Mouse (Mus musculus): ENCODE results near the gene Fam221b.
A peak's percentile ranks its signal among the peaks of the same experiment; 100 is the strongest.

Gene Fam221b

DNA sequence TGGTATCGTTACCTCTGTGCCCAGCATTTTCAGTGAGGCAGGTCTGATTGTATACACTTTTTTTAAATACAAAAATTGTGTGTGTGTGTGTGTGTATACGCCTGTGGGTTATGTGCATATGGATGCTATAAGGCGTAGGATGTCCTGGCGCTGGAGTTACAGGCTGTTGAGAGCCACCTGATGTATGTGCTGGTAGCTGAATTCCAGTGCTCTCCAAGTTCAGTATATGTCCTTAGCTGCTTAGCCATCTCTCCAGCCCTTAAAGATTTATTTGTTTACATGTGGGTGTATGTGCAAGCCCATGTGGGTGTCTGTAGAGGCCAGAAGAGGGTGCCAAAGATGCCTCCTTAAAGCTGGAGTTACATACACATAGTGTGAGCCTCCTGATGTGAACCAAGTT is 11.8 kb downstream of the Fam221b start:
- peak; percentile 16 for DNase-seq (ENCODE audit: low read depth, low spot score)

DNA sequence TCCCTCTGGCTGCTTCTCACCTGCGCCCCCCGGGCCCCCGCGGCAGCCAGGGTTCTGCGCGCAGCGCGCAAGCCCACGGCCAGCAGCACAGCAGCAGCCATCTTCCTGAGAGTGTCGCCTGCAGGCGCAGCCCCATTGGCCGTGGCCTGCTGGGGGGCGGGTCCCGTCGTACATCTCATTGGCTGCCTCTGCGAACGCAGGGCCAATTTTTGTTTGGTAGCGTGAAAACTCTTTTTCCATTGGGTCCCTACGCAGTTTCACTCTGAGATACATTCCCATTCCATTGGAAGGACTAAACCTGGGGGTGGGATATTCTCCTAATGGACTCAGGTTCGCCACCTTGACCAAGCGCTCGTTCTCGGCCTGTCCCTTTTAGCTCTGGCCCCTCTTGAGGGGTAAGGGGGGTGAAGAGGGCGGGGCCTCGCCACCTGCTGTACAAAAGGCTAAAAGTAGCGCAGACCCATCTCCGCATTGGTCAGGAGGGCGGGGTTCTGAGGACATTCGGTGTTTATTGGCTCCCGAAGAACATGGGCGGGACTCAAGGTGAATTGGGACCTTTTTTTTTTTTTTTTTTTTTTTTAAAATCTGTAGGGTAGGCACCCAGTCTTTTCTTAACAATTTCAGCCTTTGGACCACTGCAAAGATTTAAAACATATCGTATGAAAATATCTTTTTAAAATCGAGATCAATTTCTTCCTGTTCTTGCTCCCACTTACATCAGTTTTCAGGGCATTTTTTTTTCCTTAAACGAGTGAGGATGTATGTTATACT is 12.4 kb downstream of the Fam221b start, which contains the start of gene Hint2:
TSS of gene Hint2 (minus strand) at position 128 of the 771 bp plus-strand sequence.
- peak; percentile 97 for DNase-seq (ENCODE audit: low read depth, low spot score)

DNA sequence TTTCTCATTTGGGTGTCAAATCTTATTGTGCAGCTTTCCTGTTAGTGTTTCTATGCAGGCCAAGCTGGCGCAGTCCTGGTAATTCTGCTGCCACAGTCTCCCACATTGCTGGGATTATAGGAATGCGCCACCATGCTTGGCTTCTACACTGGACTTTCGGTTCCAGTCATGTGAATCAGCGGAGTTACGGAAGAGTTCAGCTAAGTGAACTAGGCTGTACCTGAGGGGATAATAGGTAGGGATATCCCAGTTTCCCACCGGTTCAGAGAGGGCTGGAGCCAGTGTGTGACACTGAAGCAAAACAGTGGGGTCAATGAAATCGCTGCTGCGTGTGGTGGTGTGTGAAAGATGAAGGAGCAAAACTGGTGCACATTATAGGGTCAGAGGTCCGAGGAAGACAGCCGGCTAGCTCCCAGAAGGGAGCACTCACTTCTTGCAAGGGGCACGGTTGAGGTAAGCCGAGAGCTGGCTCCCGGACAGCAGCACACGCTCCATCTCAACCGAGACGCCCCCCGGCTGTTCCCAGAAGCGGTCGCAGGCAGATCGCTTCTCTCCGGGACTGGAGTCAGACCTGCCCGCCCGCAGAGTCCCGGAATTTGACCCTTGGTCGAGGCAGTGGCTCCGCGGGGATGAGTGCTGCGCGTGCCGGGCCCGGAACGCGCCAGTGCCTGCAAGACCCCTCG is 13.1 kb downstream of the Fam221b start:
- no peak for DNase-seq (ENCODE audit: low read depth, low spot score)

DNA sequence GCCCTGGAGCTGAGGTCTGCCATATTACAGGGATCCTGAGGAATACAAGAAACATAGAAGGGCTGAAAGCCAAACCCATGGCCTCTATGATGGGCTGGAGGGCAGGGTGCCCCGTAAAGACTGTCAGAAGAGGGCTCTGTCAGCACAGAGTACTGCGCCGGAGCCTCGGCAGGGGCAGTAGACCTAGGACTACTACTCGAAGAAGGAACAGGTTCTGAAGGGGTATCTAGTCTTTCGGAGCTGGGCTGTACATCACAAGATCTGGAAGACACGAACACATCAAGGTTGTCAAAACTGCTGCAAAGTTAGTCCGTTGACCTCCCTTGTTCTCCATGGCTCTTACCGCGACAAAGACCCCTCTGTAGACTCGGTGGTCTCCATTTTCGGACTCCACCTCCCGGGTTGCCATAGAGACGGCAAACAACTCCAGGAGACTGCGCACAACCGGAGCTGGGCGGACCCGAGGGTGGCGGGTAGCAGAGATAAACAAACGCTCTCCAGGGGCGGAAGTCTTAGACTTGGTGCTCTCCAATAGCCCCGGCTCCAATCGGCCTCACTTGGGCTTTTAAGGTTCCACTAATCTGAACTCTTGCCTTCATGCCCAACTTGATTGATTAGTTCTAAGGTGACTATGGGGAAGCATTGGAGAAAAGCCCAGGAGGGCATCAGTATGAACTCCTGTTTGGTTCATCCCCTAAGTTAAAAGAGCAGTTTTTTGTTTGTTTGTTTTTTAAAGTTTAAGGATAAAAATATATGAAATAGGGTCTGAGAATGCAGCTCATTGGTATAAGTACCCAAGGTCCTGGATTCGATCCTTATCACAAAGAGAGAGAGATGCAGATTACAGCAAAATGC is 15.6 kb downstream of the Fam221b start, which contains the start of gene Spag8:
TSS of gene Spag8 (minus strand) at position 434 of the 855 bp plus-strand sequence.
- DNase-seq (ENCODE audit: low read depth, low spot score) = no peak

DNA sequence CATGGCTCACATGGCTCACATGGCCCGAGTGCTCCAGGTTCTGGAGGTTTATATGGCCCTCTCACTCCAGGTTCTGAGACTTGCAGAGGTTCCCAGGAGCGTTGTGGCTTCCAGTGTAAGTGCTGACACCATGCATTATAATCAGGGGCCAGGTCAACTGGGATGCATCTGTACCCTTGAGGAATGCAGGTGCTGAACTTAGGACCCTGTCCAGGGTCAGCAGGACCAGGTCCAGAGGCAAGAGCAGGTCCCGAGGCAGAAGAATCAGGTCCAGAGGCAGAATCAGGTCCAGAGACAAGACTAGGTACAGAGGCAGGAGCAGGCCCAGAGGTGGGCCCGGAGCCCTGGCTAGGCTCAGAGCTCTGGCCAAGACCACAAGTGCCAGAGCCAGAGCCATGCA is 16.2 kb downstream of the Fam221b start:
- no peak for DNase-seq (ENCODE audit: low read depth, low spot score)

DNA sequence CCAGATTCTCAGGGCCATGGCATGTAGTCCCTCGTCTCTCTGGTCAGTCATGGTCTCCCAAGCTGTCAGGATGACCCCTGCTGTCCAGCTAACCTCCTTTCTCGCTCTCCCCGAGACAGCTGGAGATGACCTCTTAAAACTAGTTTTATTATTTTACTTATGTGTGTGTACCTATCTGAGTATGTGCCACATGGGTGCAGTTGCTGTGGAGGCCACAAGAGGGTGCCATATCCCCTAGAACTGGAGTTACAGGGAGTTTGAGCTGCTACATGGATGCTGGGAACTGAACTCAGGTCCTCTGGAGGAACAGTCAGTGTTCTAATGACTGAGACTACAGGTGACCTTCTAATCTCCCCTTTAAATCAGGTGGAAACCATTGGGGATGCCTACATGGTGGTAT is 19.2 kb downstream of the Fam221b start:
- no peak for DNase-seq (ENCODE audit: low read depth, low spot score)

DNA sequence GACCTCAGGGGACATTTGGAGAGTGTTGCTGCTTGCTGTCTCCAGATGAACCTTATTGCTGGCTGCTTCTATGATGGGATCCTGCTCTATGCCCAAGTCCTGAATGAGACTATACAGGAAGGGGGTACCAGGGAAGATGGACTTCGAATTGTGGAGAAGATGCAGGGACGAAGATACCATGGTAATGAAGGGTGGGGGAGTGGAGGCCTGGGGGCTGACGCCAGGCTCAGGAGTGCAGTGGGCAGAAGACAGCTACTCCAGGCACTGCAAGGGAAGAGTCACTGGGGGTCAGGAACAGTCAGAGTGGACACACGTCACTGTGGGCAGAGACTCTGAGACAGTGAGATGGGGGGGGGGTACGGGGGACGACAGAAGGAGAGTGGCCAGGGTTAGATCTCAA is 28.5 kb downstream of the Fam221b start:
- DNase-seq (ENCODE audit: low read depth, low spot score) = no peak

DNA sequence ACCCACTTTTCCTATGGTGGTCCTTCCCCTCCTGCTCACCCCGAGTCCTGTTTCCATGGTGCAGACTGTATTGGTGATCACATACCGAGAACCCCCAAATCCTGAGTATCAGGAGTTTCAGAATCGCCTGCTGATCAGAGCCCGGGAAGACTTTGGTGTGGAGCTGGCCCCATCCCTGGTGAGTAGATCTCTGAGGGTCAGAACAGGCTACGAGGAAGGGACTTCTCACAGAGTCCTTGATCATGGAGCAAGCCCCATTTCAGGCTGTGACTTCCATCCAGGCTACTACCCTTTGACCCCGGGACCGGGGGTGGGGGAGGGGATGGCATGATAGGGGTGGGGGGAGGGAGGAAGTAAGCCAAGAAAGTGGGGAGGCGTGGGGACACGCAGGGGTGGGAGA is 28.9 kb downstream of the Fam221b start:
- DNase-seq (ENCODE audit: low read depth, low spot score) = no peak

DNA sequence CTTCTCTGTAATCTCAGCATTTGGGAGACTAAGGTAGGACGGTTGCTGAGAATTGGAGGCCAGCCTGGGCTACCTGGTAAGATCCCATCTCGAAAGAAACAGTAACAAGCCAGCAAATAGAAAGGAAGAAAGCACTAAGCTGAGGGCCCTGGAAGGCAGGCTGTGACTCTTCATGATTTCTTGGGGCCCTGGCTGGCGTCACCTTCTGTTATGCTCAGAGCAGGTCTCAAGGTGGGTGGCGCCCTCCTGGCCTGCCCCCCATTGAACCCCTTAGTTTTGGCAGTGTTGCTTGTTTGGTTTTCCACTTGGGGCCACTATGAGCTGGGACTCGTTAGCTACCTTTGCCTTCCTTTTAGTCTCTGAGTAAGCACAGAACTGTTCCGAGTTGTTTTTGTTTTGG is 32.2 kb downstream of the Fam221b start:
- no peak for DNase-seq (ENCODE audit: low read depth, low spot score)

DNA sequence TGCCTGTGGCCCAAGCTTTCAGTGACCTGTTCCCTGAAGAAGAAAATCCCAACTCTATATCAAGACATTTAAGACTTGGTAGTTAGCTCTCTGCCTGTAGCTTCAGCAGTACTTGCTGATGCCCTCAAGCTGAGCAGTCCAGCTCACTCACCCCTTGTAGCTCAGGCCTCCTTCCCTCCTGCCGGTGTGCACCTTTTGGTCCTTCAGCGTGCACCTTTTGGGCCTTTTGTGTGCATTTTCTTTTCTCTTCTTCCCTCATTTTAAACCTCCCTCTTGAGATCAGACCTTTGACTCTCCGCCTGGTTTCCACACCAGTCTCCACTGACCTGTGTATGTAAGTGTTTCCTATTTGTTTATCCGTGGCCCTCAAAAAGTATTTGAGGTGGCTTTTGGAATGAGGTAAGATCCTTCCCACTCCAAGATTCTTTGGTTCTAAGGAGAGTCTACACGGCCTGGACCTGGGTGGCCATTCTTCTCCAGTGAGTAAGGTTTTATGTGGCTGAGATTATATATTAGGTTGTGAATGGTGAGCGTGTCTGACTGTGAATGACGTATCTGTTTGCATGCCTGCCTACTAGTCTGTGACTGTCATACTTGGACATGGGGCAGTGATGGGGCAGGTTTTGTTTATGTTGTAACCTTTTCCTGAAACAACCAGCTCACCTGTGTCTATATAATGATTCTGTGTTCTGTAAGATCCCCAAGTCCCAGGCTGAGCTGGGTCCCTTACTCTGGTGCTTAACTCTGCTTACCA is 34.1 kb downstream of the Fam221b start:
- no peak for DNase-seq (ENCODE audit: low read depth, low spot score)

DNA sequence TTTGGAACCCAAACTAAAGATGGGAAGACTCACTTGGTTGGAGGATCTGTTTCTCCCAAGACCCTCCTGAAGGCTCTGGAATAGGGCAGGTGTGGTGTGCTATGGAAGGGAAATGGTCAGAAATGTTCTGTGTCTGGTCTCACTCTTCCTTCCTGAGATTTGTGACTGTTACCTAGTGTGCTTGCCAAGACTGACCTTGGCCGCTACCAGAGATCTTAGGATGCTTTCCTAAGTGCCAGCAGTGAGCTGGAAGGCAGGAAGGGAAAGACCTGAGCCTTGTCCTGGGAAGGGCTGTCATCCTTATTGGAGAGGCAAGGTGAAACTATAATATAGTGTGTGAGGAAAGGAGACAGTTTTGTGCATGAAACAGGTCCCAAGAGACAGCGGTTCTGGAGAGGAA is 35.2 kb downstream of the Fam221b start:
- no peak for DNase-seq (ENCODE audit: low read depth, low spot score)

DNA sequence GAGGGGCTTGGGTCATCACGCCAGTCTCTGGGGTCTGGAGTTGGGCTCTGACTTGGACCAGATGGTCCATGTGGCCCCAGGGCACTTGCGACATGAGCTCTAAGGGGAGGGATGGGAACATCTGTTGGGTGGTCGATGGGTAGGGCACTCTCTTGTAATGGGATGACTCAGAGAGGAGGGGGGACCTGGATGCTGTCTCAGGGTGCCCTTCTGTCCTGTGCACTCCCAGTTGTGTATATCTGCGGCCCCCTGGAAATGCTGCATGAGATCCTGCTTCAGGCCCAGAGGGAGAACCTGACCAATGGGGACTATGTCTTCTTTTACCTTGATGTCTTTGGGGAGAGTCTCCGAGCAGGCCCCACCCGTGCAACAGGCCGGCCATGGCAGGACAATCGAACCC is 35.6 kb downstream of the Fam221b start:
- no peak for DNase-seq (ENCODE audit: low read depth, low spot score)

DNA sequence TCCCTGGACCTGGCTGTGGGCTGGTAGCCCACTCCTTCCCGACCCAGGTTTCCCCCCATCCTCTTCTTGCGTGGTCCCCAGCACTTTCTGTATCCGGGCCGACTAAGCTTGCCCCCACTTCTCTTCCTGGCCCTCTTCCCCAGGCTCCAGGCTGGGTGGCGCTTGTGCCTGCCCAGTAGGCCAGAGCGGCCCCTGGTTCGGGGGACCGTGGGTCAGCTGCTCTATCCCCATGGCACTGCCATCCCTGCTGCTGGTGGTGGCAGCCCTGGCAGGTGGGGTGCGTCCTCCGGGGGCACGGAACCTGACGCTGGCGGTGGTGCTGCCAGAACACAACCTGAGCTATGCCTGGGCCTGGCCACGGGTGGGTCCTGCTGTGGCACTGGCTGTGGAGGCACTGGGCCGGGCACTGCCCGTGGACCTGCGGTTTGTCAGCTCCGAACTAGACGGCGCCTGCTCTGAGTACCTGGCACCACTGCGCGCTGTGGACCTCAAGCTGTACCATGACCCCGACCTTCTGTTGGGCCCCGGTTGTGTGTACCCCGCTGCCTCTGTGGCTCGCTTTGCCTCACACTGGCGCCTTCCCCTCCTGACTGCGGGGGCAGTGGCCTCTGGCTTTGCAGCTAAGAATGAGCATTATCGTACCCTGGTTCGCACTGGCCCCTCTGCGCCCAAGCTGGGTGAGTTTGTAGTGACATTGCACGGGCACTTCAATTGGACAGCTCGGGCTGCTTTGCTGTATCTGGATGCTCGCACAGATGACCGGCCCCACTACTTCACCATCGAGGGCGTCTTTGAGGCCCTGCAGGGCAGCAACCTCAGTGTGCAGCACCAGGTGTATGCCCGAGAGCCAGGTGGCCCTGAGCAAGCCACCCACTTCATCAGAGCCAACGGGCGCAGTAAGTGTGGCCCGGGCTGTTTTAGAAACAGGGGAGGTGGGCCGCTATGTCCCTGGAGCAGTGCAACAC is 36.7 kb downstream of the Fam221b start:
- DNase-seq (ENCODE audit: low read depth, low spot score) = no peak

DNA sequence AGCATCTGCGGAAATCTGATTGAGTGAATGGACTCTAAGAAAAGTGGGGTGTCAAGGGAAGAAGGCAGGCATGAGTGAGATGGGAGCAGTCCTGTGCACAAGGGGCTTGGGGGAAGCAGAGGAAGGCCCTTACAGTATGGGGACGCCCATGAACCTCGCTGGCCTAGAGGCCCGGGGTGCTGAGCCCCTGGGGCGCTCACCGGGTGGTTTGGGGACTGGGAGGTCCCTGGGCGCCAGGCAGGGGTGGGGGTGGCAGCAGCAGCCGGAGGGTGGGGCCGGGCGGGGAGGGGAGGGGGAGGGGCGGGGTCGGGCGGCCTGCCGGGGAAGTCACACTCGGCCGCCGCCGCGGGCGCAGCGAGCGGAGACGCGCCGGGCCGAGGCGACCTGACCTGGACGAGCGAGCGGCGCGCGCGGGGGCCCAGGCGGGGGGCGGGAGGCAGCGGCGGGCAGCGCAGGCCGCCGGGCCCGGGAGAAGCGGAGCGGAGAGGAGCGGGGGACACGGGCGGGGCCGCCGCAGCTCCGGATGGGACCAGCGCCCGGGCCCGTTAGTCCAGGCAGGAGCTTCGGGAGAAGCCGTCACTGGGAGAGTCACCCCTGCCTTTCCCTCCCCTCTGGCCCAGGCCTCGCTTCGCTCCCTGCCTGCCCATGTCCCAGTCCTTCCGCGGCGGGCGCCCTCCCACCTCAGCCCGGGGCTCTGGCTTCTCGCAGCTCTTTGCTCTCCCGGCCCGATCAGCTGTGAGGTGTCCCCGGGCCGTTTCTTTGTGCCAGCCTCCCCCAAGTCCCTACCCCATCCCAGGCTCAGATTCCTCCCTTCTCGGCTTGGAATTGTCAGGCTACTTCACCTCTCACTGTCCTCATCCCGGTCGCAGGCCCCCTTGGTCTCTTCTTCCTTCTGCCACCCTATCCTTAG is 37.6 kb downstream of the Fam221b start, which contains the start of gene Npr2:
TSS of gene Npr2 (plus strand) at position 890 of the 910 bp plus-strand sequence.
- no peak for DNase-seq (ENCODE audit: low read depth, low spot score)

DNA sequence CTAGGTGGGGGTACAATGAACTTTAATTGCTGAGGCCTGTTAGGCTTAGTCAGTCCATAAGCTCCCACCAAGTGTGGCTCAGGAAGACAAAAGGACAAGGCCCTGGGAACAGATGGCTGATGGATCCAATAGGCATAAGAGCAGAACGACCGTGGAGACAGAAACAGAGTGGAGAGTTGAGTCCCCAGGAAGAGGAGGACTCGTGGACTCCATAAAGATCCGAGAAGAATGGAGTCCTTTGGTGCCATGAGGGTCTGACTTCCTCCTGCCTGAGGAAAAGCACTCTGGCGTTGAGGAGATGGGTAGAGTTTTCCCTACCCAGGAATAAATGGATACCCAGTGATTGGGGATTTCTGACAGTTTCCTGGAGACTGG is 38.3 kb downstream of the Fam221b start:
- DNase-seq (ENCODE audit: low read depth, low spot score) = no peak

DNA sequence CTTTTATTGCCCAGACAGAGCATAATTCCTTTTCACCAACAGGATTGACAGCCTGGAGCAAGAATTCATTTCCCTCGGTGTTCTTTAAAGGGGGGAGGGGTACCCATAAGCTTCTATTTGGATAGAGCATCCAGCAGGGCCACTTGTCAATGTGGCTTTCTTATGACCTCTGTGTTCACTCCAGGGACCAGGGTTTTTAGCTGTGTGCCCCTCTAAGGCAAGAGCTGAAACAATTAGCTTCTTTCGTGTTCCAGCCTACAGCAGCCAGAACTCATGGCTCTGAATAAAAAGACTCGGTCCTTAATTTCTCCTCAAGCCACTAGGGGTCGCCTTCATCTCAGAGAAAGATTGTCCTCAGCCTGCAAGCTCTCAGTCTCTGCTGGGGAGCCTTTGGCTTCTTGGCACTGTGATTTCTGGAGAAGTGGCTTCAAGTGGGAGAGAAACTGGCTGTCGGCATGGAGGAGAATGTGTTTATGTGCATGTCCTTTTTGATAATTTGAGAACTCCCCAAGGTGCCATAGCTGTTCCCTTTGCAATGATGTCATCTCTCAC is 38.8 kb downstream of the Fam221b start:
- peak; percentile 71 for DNase-seq (ENCODE audit: low read depth, low spot score)

DNA sequence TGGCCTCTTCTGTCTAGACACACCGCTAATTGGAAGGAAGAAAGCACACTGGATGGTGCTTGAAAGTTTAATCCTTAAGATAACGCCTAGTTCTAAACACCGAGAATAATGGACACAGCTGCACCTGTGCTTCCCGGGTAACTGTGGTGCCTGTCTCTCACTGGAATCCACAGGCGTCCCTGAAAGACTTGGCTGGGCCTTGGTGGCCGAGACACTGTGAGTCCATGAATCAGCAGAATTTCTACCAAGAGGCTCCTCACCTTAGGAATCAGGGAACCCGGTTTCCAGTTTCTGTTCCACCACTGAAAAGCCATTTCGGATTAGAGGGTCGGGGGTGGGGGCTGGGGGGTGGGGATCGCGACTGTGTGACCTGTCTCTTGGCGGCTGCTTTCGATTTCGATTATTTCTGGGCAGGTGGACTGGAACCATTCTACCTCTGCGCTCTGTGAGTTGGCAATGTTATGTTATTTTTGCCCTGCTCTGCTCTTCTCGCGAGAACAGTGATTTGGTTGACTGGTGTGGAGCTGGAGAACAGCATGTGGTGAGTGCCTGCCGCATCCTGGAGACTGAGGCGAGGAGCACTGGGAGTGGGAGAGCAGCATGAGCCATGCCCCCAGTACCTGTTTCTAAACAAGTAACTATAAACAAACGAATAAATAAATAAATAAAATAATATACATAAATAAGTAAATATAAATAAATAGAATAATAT is 39.7 kb downstream of the Fam221b start:
- DNase-seq (ENCODE audit: low read depth, low spot score) = no peak

DNA sequence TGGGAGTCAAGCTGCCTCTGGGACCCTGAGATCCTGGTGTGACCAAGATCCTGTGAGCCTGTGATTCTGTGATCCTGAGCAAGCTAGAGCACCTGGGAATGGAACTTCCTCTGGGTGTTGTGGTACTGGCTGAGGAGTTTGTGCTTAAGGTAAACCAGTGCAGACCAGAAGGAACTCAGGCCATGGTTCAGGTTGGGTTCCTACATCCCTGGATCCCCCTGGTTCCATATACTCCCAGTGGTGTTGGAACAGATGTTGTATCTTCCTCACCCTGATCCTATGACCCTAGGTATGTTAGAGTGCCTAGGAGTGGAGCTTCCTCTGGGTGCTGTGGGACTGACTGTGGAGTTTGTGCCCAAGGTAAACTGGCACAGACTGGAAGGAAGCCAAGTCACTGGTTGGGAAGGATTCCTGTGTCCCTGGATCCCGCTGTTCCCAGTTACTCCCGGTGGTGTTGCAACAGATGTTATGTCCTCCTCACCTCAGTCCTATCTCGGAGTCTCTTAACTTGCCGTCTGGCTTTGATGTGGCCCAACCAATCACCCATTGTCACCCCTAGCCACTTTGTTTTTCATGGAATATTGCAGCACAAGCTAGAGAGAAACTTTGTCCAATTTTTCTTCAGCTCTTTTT is 48.7 kb downstream of the Fam221b start:
- no peak for DNase-seq (ENCODE audit: low read depth, low spot score)
